Mouse (Mus musculus): ENCODE data around the gene Crygd. TPM values are rescaled to one million over a fixed set of nuclear protein-coding genes. Genes with fewer than 3 reads are reported as not detected.
A peak's percentile ranks its signal among the peaks of the same experiment; 100 is the strongest.
"Not testable (repeated sequence)": the region's sequence is repeated elsewhere in the genome, so short reads cannot be mapped to it uniquely, and the experiment has no call there.

The Crygd gene
- polyA plus RNA-seq, 1 experiment from 2014 or later = 2.0 TPM

GRCm38 (mm10) chr1:65082188-65082587, 18.9 kb upstream of the Crygd start, which contains the start of gene Crygb:
Gene Crygb (minus strand): TSS chr1:65082288.
- Histone ChIP-seq H3K4me3 (replicated peaks) (no peak within 1 kb of the TSS), H3K9ac (no peak within 1 kb of the TSS), H3K9me3 (replicated peaks) (no peaks in the 10 kb centered on the region), H3K27ac (replicated peaks) (no peak within 1 kb of the TSS), H3K27me3 (no peaks in the 10 kb centered on the region), H3K4me2 (replicated peaks) (0 out of 2 replicates have a peak within 1 kb of the TSS, but pooled peaks have one; percentile 21), H3K4me1 (peaks cover 3% of the 10 kb centered on the region; the same call in 1 of the 2 replicates), H3K36me3 (no peaks in the 10 kb centered on the region)
- 27% methylated on average over 7 of the region's 7 CpGs for WGBS
- ATAC-seq (ENCODE audit: insufficient number of reproducible peaks, low FRiP score, low TSS enrichment, low read depth) = no peak

- ATAC-seq (ENCODE audit: insufficient number of reproducible peaks, low FRiP score, low TSS enrichment, low read depth) = no peak
These were observed 12.4 kb upstream of the Crygd start for GRCm38 (mm10) chr1:65075607-65076006.

GRCm38 (mm10) chr1:65073589-65073988, 10.3 kb upstream of the Crygd start, which contains the start of gene Crygc:
Gene Crygc (minus strand): TSS chr1:65073689.
- WGBS = 54% methylated on average over 6 of the region's 6 CpGs
- H3K27me3 ChIP-seq = no peaks in the 10 kb centered on the region
- no peak within 1 kb of the TSS for H3K27ac ChIP-seq (replicated peaks)
- H3K4me1 ChIP-seq = no peaks in the 10 kb centered on the region
- H3K4me3 ChIP-seq (replicated peaks) = no peak within 1 kb of the TSS
- H3K9ac ChIP-seq = no peak within 1 kb of the TSS
- no peaks in the 10 kb centered on the region for H3K9me3 ChIP-seq (replicated peaks)
- ATAC-seq (ENCODE audit: insufficient number of reproducible peaks, low FRiP score, low TSS enrichment, low read depth) = no peak
- H3K36me3 ChIP-seq = no peaks in the 10 kb centered on the region
- no peak within 1 kb of the TSS for H3K4me2 ChIP-seq (replicated peaks)

More at GRCm38 (mm10) chr1:65075607-65076006, 12.4 kb upstream of the Crygd start:
- no peaks in the 10 kb centered on the region for H3K27me3 ChIP-seq
- H3K27ac ChIP-seq (replicated peaks) = no peak overlapping the region
- H3K9me3 ChIP-seq (replicated peaks) = no peaks in the 10 kb centered on the region
- no peaks in the 10 kb centered on the region for H3K36me3 ChIP-seq
- no peak overlapping the region for H3K4me3 ChIP-seq (replicated peaks)
- WGBS = 12% methylated on average over 5 of the region's 5 CpGs
- no peak overlapping the region for H3K4me2 ChIP-seq (replicated peaks)
- H3K9ac ChIP-seq = no peak overlapping the region
- no peaks in the 10 kb centered on the region for H3K4me1 ChIP-seq

- Histone ChIP-seq H3K4me2 (replicated peaks) (no peak overlapping the region), H3K4me1 (no peaks in the 10 kb centered on the region), H3K36me3 (no peaks in the 10 kb centered on the region), H3K4me3 (replicated peaks) (no peak overlapping the region), H3K27ac (replicated peaks) (no peak overlapping the region), H3K9ac (no peak overlapping the region), H3K9me3 (replicated peaks) (no peaks in the 10 kb centered on the region), H3K27me3 (no peaks in the 10 kb centered on the region)
- ATAC-seq (ENCODE audit: insufficient number of reproducible peaks, low FRiP score, low TSS enrichment, low read depth) = no peak
These were observed 4.6 kb upstream of the Crygd start for GRCm38 (mm10) chr1:65067842-65068241.

GRCm38 (mm10) chr1:65064201-65064600, 949 bp upstream of the Crygd start:
- no peaks in the 10 kb centered on the region for H3K27me3 ChIP-seq
- no peak overlapping the region for H3K27ac ChIP-seq (replicated peaks)
- H3K9ac ChIP-seq = no peak overlapping the region
- H3K9me3 ChIP-seq (replicated peaks) = no peaks in the 10 kb centered on the region
- no peak for ATAC-seq (ENCODE audit: insufficient number of reproducible peaks, low FRiP score, low TSS enrichment, low read depth)
- H3K4me2 ChIP-seq (replicated peaks) = no peak overlapping the region
- H3K4me3 ChIP-seq (replicated peaks) = no peak overlapping the region
- no peaks in the 10 kb centered on the region for H3K36me3 ChIP-seq
- WGBS = 84% methylated on average over 15 of the region's 15 CpGs
- no peaks in the 10 kb centered on the region for H3K4me1 ChIP-seq

GRCm38 (mm10) chr1:65052140-65052539, 11.1 kb downstream of the Crygd start:
- Histone ChIP-seq H3K4me1 (no peaks in the 10 kb centered on the region), H3K36me3 (no peaks in the 10 kb centered on the region), H3K9me3 (replicated peaks) (no peaks in the 10 kb centered on the region), H3K4me2 (replicated peaks) (no peak overlapping the region), H3K27me3 (no peaks in the 10 kb centered on the region), H3K27ac (replicated peaks) (no peak overlapping the region), H3K4me3 (replicated peaks) (no peak overlapping the region), H3K9ac (no peak overlapping the region)
- 21% methylated on average over 2 of the region's 2 CpGs for WGBS
- no peak for ATAC-seq (ENCODE audit: insufficient number of reproducible peaks, low FRiP score, low TSS enrichment, low read depth)

GRCm38 (mm10) chr1:65051696-65052095, 11.6 kb downstream of the Crygd start:
- Histone ChIP-seq H3K27ac (replicated peaks) (no peak overlapping the region), H3K9me3 (replicated peaks) (no peaks in the 10 kb centered on the region), H3K36me3 (no peaks in the 10 kb centered on the region), H3K9ac (no peak overlapping the region), H3K4me3 (replicated peaks) (no peak overlapping the region), H3K27me3 (no peaks in the 10 kb centered on the region), H3K4me1 (no peaks in the 10 kb centered on the region), H3K4me2 (replicated peaks) (no peak overlapping the region)
- WGBS = 52% methylated on average over 7 of the region's 7 CpGs
- ATAC-seq (ENCODE audit: insufficient number of reproducible peaks, low FRiP score, low TSS enrichment, low read depth) = no peak

GRCm38 (mm10) chr1:65050952-65051351, 12.3 kb downstream of the Crygd start, which contains the start of gene Cryge:
Gene Cryge (minus strand): TSS chr1:65051149.
- not testable (repeated sequence) for H3K27me3 ChIP-seq; H3K4me2 ChIP-seq (replicated peaks); H3K9ac ChIP-seq; H3K27ac ChIP-seq (replicated peaks); H3K4me1 ChIP-seq; H3K36me3 ChIP-seq; H3K9me3 ChIP-seq (replicated peaks); H3K4me3 ChIP-seq (replicated peaks); ATAC-seq (ENCODE audit: insufficient number of reproducible peaks, low FRiP score, low TSS enrichment, low read depth)
- WGBS = 87% methylated on average over 12 of the region's 12 CpGs

- Histone ChIP-seq H3K9me3 (replicated peaks) (no peaks in the 10 kb centered on the region), H3K27ac (replicated peaks) (no peak overlapping the region), H3K4me3 (replicated peaks) (no peak overlapping the region), H3K4me2 (replicated peaks) (no peak overlapping the region), H3K4me1 (no peaks in the 10 kb centered on the region), H3K9ac (no peak overlapping the region), H3K27me3 (no peaks in the 10 kb centered on the region), H3K36me3 (no peaks in the 10 kb centered on the region)
- WGBS = 52% methylated on average over 12 of the region's 12 CpGs
- ATAC-seq (ENCODE audit: insufficient number of reproducible peaks, low FRiP score, low TSS enrichment, low read depth) = no peak
These were observed 14.5 kb downstream of the Crygd start for GRCm38 (mm10) chr1:65048781-65049180.

GRCm38 (mm10) chr1:65046401-65047109, 16.7 kb downstream of the Crygd start:
- ATAC-seq (ENCODE audit: insufficient number of reproducible peaks, low FRiP score, low TSS enrichment, low read depth) = no peak
- Histone ChIP-seq H3K27me3 (no peaks in the 10 kb centered on the region), H3K4me1 (no peaks in the 10 kb centered on the region), H3K27ac (replicated peaks) (no peak overlapping the region), H3K4me3 (replicated peaks) (no peak overlapping the region), H3K9ac (no peak overlapping the region), H3K9me3 (replicated peaks) (no peaks in the 10 kb centered on the region), H3K4me2 (replicated peaks) (no peak overlapping the region), H3K36me3 (no peaks in the 10 kb centered on the region)
- WGBS = 31% methylated on average over 8 of the region's 8 CpGs

GRCm38 (mm10) chr1:65043433-65043832, 19.8 kb downstream of the Crygd start:
- Histone ChIP-seq H3K4me1 (no peaks in the 10 kb centered on the region), H3K4me3 (replicated peaks) (no peak overlapping the region), H3K27me3 (no peaks in the 10 kb centered on the region), H3K9ac (no peak overlapping the region), H3K9me3 (replicated peaks) (no peaks in the 10 kb centered on the region), H3K27ac (replicated peaks) (no peak overlapping the region), H3K4me2 (replicated peaks) (no peak overlapping the region), H3K36me3 (no peaks in the 10 kb centered on the region)
- 86% methylated on average over 2 of the region's 2 CpGs for WGBS
- ATAC-seq (ENCODE audit: insufficient number of reproducible peaks, low FRiP score, low TSS enrichment, low read depth) = no peak

- H3K27ac ChIP-seq (replicated peaks) = no peak overlapping the region
- ATAC-seq (ENCODE audit: insufficient number of reproducible peaks, low FRiP score, low TSS enrichment, low read depth) = no peak
- no peaks in the 10 kb centered on the region for H3K36me3 ChIP-seq
- H3K9me3 ChIP-seq (replicated peaks) = no peaks in the 10 kb centered on the region
- 75% methylated on average over 3 of the region's 3 CpGs for WGBS
- no peaks in the 10 kb centered on the region for H3K27me3 ChIP-seq
- no peak overlapping the region for H3K4me2 ChIP-seq (replicated peaks)
- no peak overlapping the region for H3K4me3 ChIP-seq (replicated peaks)
- H3K4me1 ChIP-seq = no peaks in the 10 kb centered on the region
- no peak overlapping the region for H3K9ac ChIP-seq
These were observed 21.4 kb downstream of the Crygd start for GRCm38 (mm10) chr1:65041837-65042236.

Measured in embryonic facial prominence, embryonic 15.5 days (tissue).